In the genomic region with DNA sequence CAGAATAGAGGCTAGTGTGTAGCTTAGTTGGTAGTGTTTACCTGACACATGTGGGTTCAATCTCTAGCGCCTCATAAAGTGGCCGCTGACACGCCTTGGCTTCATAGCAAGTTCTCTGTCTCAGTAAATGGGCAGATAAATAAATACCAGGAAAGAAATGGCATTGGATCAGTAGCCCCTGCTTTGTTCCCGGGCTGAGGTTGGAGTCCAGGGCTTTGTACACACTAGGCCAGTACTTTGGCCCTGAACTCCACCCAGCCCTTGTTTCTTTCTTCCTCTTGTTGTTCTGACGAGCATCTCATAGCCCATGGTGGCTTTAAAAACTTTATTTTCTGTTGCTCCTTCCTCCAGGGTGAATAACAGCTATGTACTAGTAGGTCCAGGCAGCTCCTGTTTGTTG, we compare ENCODE assay signal across 16 mouse cellular contexts.
"Had no signal": no experiment of that assay in that cellular context is flagged by ENCODE, and none has a peak within 500 bp of the region (broad histone marks: within the 10 kb centered on the region; RNA-seq: fewer than 3 reads in every experiment).

No protein-coding gene starts in this region.

- H3K4me3 ChIP-seq: limb, embryonic 15.5 days; midbrain, embryonic 10.5 days; neural tube, embryonic 13.5 days had no signal

- DNase-seq: kidney, adult 9 months; kidney, postnatal 36 days; layer of hippocampus, adult 9-11 months; layer of hippocampus, postnatal 36 days; lung, adult 18-20 months; lung, postnatal 4 days; right cerebral cortex, postnatal 14 days; thymus, adult 18-20 months; thymus, postnatal 14 days had no signal

- H3K9me3 ChIP-seq: limb, embryonic 15.5 days; midbrain, embryonic 10.5 days; neural tube, embryonic 13.5 days had no signal

- H3K27me3 ChIP-seq: limb, embryonic 15.5 days; neural tube, embryonic 13.5 days had no signal

- H3K4me2 ChIP-seq: limb, embryonic 15.5 days; neural tube, embryonic 13.5 days had no signal

- H3K4me1 ChIP-seq: limb, embryonic 15.5 days; neural tube, embryonic 13.5 days had no signal

- H3K9ac ChIP-seq: limb, embryonic 15.5 days; neural tube, embryonic 13.5 days had no signal

- ATAC-seq: hindbrain, postnatal 0 days; lung, postnatal 0 days; midbrain, embryonic 16.5 days had no signal

- H3K27ac ChIP-seq: hindbrain, postnatal 0 days; kidney, postnatal 0 days; limb, embryonic 15.5 days; midbrain, embryonic 10.5 days; neural tube, embryonic 13.5 days had no signal
